Mouse (Mus musculus) heart, postnatal 14 days (tissue): Measurements from ENCODE around the gene Cd69. TPM values are rescaled to one million over a fixed set of nuclear protein-coding genes. Genes with fewer than 3 reads are reported as not detected.
A peak's percentile ranks its signal among the peaks of the same experiment; 100 is the strongest.

Source experiments
- DNase-seq, 2 experiments: peaks; one replicate each; pipeline ENCODE4 v3.0.0; 2021 to 2022
- intact Hi-C: fragments of 180-260 bp; cut with DNase I; formaldehyde crosslinking; loops from one replicate; pipeline ENCODE4 v1.15.1; 2025
- total RNA-seq, 2 experiments: library from RNA; stranded (reverse); gene quantifications; 2 replicates each; pipeline ENCODE4 v1.2.3; 2021

The Cd69 gene
- total RNA-seq, 2 experiments from 2014 or later, result 0.22 to 1.4 TPM

GRCm38 (mm10) chr6:129232005-129232841, 43.0 kb downstream of the Cd69 start:
- no peak for DNase-seq

DNA sequence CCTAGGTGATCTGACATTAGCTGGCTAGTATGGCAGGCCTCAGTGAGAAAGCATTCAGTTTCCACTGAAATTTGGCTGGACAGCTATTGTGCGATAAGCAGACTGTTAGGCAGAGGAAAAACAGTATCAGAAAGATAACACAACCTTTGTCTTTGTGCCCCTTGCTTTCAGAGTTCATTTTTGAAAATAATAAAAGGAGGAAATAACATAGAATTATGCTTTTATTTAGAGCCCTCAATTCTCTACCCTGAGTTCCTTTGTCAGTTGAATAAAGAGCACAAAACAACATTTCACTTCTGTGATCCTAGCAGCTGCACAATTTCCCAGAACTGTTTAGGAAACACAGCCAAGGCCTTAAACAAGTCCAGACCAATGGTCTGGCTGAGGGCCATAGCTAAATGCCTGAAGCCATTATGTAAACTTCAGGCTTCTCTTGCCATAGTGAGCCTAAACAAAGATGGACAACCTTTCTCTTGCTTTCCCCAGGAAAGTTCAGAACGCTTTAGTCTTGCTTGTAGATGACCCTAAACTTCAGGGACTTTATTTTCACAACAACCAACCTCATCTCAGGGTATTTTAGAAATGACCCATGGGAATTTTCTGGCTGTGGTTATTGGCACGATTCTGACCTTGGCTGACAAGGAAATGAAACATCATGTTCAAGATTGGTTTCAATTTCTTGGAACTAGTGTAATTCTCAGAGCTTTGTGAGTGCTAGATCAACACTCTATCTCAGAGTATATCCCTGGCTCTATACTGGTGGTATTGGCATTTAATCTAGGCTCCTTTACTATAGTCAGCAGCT, 45.3 kb downstream of the Cd69 start:
- DNase-seq, result peak; percentile 69 to 81
- intact Hi-C loops, result no loop called here

More at GRCm38 (mm10) chr6:129232005-129232841, 43.0 kb downstream of the Cd69 start:
- intact Hi-C loops, result no loop called here

GRCm38 (mm10) chr6:129228935-129229773, 46.1 kb downstream of the Cd69 start:
- intact Hi-C loops, result no loop called here
- no peak for DNase-seq

- intact Hi-C loops, result no loop called here
Observed at GRCm38 (mm10) chr6:129225078-129225477, 50.2 kb downstream of the Cd69 start.

DNA sequence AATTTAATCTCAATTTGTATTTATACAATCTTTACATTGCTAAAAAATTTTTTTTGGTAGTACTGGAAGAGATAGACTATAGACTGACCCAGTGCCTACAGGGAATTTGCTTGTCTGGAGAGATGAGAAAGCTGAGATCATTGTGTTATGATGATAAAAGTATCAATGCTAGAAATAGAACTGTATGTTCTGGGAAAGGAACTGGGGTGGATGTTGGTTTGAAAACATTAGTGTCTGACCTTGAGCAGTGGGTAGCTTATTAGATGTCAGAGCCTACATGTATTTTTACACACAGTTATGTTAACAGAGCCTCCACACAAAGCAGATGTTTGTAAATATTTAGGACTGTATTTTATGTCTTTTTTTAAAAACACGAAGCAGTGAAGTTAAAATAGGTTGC, 51.1 kb downstream of the Cd69 start:
- intact Hi-C loops, result no loop called here
- DNase-seq, result no peak

More at GRCm38 (mm10) chr6:129225078-129225477, 50.2 kb downstream of the Cd69 start:
- DNase-seq, result no peak

DNA sequence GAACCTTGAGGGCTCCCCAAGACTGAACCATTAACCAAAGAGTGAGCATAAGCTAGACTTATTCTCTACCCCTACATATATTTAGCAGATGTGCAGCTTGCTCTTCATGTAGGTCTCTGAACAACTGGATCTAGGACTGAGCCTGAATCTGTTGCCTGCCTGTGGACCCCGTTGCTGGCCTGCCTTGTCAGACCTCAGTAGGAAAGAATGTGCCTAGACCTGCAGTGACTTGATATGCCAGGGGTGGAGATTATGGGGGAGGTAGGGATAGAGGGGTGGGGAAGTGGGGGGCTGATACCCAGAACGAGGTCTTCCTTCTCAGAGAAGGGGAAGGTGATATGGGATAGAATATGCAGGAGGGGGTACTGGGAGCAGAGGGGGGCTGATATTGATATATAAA, 51.6 kb downstream of the Cd69 start:
- intact Hi-C loops, result no loop called here
- no peak for DNase-seq

DNA sequence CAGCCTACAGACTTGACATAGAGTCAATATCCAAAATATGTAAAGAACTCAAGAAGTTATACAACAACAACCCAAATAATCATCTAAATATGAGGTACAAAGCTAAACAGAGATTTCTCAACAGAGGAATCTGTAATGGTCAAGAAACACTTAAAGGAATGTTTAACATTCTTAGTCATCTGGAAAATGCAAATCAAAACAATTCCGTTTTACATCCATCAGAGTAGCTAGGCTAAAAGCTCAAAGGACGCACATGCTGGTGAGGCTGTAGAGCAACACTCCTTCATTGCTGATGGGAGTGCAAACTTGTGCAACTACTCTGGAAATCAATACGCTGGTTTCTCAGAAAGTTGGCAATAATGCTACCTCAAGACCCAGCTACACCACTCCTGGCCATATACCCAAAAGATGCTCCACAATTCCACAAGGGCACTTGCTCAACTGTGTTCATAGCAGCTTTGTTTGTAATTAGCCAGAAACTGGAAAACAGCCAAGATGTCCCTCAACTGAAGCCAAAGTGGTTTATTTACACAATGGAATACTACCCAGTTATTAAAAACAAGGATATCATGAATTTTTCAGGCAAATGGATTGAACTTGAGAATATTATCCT, 52.9 kb downstream of the Cd69 start:
- no peak for DNase-seq
- intact Hi-C loops, result no loop called here

DNA sequence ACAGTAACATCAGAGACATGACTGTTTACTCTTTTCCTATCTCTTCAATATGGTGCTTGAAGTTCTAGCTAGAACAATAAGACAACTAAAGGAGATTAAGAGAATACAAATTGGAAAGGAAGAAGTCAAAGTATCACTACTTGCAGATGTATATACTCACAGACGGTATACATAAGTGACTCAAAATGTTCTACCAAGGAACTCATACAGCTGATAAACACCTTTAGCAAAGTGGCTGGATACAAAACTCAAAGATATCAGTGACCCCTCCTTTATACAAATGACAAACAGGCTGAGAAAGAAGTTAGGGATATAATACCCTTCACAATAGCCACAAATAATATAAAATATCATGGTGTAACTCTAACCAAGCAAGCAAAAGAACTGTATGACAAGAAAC, 54.2 kb downstream of the Cd69 start:
- intact Hi-C loops, result no loop called here
- no peak for DNase-seq

GRCm38 (mm10) chr6:129219897-129220517, 55.2 kb downstream of the Cd69 start:
- DNase-seq, result no peak

DNA sequence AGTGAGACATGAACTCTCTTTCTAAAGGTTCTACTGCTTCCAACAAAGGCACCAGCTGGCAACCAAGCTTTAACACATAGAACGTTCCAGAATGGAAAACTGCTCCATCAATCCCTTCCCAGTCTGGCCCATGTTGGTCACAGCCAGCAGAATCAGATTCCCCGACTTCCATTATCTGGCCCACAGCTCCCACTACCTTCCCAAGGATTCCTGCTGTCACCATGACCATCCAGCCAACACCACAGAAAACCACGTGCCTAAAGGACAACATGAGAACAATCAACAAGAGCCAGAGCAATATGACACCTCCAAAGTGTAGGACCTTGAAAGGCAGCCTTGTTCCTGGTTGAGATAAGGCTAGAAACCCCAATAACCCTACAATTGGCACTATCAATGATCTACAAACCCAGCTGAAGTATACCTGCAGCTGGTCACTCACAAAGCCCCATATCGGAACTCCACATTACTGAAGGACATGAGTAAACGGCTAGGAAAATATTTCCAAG, 57.0 kb downstream of the Cd69 start:
- no peak for DNase-seq
- intact Hi-C loops, result no loop called here

More at GRCm38 (mm10) chr6:129219897-129220517, 55.2 kb downstream of the Cd69 start:
- intact Hi-C loops, result no loop called here

Other genes with a start within 250 kb of the Cd69 start
- under 1 TPM in 1 of 2 experiments, not detected in 1; 0.17 TPM for gene Klrb1f, start 229.5 kb downstream of the Cd69 start, total RNA-seq
- gene Clec2e, start 174.5 kb downstream of the Cd69 start, total RNA-seq, result under 1 TPM in 1 of 2 experiments, not detected in 1; 0.17 TPM
- 10 to 100 TPM; 43.5 to 46.0 TPM for gene Clec2d, start 94.8 kb downstream of the Cd69 start, total RNA-seq
- not detected for gene 4922502D21Rik, start 56.4 kb upstream of the Cd69 start, total RNA-seq
- under 1 TPM; 0.73 to 0.74 TPM for gene Clec12a, start 67.3 kb upstream of the Cd69 start, total RNA-seq
- under 1 TPM; 0.17 to 0.22 TPM for gene Clec12b, start 110.4 kb upstream of the Cd69 start, total RNA-seq
- under 1 TPM; 0.33 to 1.00 TPM for gene Clec1b, start 121.9 kb upstream of the Cd69 start, total RNA-seq
- under 1 TPM in 1 of 2 experiments, not detected in 1; 0.20 TPM for gene Clec9a, start 133.4 kb upstream of the Cd69 start, total RNA-seq
- gene Clec1a, start 176.6 kb upstream of the Cd69 start, total RNA-seq, result 10 to 100 TPM; 15.3 to 15.9 TPM
- gene Olr1, start 231.7 kb upstream of the Cd69 start, total RNA-seq, result under 1 TPM in 1 of 2 experiments, not detected in 1; 0.12 TPM
- gene Tmem52b, start 237.1 kb upstream of the Cd69 start, total RNA-seq, result not detected